Mouse (Mus musculus): ENCODE measurements around the gene Setd1b. TPM values are rescaled to one million over a fixed set of nuclear protein-coding genes. Genes with fewer than 3 reads are reported as not detected.
"Not testable (repeated sequence)": the region's sequence is repeated elsewhere in the genome, so short reads cannot be mapped to it uniquely, and the experiment has no call there.

Gene Setd1b
- total and polyA plus RNA-seq, 3 experiments = 0.50 to 9.1 (median 2.3) TPM

DNA sequence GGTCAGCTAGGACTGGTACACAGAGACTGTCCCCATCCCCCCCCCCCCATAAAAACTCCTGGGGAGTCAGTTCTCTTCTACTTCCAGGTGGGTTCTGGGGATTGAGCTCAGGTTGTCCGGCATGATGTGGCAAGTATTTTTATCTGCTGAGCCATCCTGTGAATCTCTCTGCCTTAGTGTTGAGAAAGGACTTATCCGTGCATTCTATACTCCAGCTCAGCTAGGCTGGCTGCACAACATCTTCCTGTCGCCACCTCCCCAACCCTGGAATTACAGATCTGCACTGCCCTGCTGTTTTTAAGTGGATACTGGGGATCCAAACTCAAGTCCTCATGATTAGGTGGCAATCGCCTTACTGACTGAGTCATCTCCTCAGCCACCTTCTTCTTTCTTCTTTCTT lies 56.5 kb downstream of the Setd1b start:
- in situ Hi-C loops (cut with MboI; ENCODE audit: low pct_ligation_motif_present, low pct_unique_long_range_greater_than_20kb, low sequenced_read_pairs) = no loop called here
- H3K4me2 ChIP-seq (ENCODE audit: insufficient read depth, low read depth, poor library complexity, severe bottlenecking) = no peak overlapping the region
- no peak for DNase-seq (ENCODE audit: extremely low read depth)
- no peaks in the 10 kb centered on the region for H3K9me3 ChIP-seq (replicated peaks; ENCODE audit: low read length)
- no peak overlapping the region for H3K27ac ChIP-seq (ENCODE audit: insufficient read depth, low read depth)
- no peaks in the 10 kb centered on the region for H3K36me3 ChIP-seq (replicated peaks in 1 of 2; ENCODE audit: control insufficient read depth in 1 of 2, insufficient read depth in 1 of 2, low read length in 1 of 2)
- no peak for TF ChIP-seq SMC3 (IDR thresholded peaks at IDR 0.05; ENCODE audit: low read depth, low read length)
- no peak for TF ChIP-seq NRF1 (IDR thresholded peaks at IDR 0.05; ENCODE audit: low read depth, low read length)
- no peak for TF ChIP-seq E2F4 (IDR thresholded peaks at IDR 0.05; ENCODE audit: insufficient replicate concordance, low read depth, low read length)
- TF ChIP-seq JUN (IDR thresholded peaks at IDR 0.05; ENCODE audit: insufficient read depth, low read depth, low read length) = no peak
- no peak overlapping the region for H3K4me3 ChIP-seq (replicated peaks in 1 of 3; ENCODE audit: low read depth in 2 of 3, low read length in 2 of 3, poor library complexity in 1 of 3)
- H3K4me1 ChIP-seq (ENCODE audit: control insufficient read depth in 1 of 2, insufficient read depth in 2 of 2) = peaks cover 2 to 5% of the 10 kb centered on the region in 2 experiments; a peak in 2 of 4 replicates
- H3K9ac ChIP-seq (ENCODE audit: insufficient read depth, low read depth) = no peak overlapping the region
- dilution Hi-C loops (cut with MboI; ENCODE audit: extremely low pct_ligation_motif_present, extremely low pct_unique_long_range_greater_than_20kb, low sequenced_read_pairs) = no loop called here
- peaks cover 9% of the 10 kb centered on the region for H3K27me3 ChIP-seq (replicated peaks)
- H3K79me2 ChIP-seq (replicated peaks; ENCODE audit: control insufficient read depth, extremely low read depth, insufficient read depth, poor library complexity, severe bottlenecking) = no peaks in the 10 kb centered on the region

- H3K9ac ChIP-seq (ENCODE audit: insufficient read depth, low read depth); H3K4me1 ChIP-seq (ENCODE audit: control insufficient read depth in 1 of 2, insufficient read depth in 2 of 2): not testable (repeated sequence)
Observed at GRCm38 (mm10) chr5:123200816-123201522, 59.0 kb downstream of the Setd1b start.

DNA sequence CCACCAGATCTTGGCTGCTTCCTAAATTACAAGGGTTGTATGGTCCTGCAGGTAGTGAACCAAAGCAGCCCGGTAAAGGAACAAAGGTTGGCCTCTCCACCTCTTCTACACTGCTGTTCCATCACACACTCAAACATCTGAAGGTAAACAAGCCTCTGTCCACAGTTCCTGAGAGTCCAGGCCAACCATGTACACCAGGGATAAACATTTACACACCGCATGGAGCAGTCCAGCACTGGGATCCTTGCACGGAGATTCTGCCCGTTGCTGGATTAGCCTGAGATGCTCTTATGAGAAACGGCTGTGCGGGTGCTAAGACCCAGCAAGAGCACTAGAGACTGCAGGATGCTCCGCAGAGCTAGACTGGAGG lies 59.5 kb downstream of the Setd1b start:
- Histone ChIP-seq H3K4me2 (ENCODE audit: insufficient read depth, low read depth, poor library complexity, severe bottlenecking) (no peak overlapping the region), H3K36me3 (replicated peaks in 1 of 2; ENCODE audit: control insufficient read depth in 1 of 2, insufficient read depth in 1 of 2, low read length in 1 of 2) (no peaks in the 10 kb centered on the region), H3K79me2 (replicated peaks; ENCODE audit: control insufficient read depth, extremely low read depth, insufficient read depth, poor library complexity, severe bottlenecking) (no peaks in the 10 kb centered on the region), H3K27me3 (replicated peaks) (peaks cover 5% of the 10 kb centered on the region), H3K9ac (ENCODE audit: insufficient read depth, low read depth) (no peak overlapping the region), H3K27ac (ENCODE audit: insufficient read depth, low read depth) (no peak overlapping the region), H3K4me1 (ENCODE audit: control insufficient read depth in 1 of 2, insufficient read depth in 2 of 2) (peaks cover 2 to 5% of the 10 kb centered on the region in 2 experiments; a peak in 1 of 4 replicates), H3K4me3 (replicated peaks in 1 of 3; ENCODE audit: low read depth in 2 of 3, low read length in 2 of 3, poor library complexity in 1 of 3) (no peak overlapping the region), H3K9me3 (replicated peaks; ENCODE audit: low read length) (no peaks in the 10 kb centered on the region)
- no peak for TF ChIP-seq MYC (IDR thresholded peaks at IDR 0.05; ENCODE audit: low read depth, low read length)
- no peak for TF ChIP-seq BHLHE40 (IDR thresholded peaks at IDR 0.05; ENCODE audit: low read depth, low read length)
- no peak for TF ChIP-seq USF1 (IDR thresholded peaks at IDR 0.05; ENCODE audit: low read depth, low read length)
- no peak for TF ChIP-seq ELF1 (IDR thresholded peaks at IDR 0.05; ENCODE audit: low read depth, low read length)
- TF ChIP-seq JUND (conservative IDR thresholded peaks at IDR 0.05; ENCODE audit: low read depth, low read length) = no peak
- no peak for TF ChIP-seq TCF12 (IDR thresholded peaks at IDR 0.05; ENCODE audit: low read depth, low read length)
- no peak for TF ChIP-seq POLR2A (IDR thresholded peaks at IDR 0.05; ENCODE audit: low read depth, low read length)
- TF ChIP-seq ETS1 (conservative IDR thresholded peaks at IDR 0.05; ENCODE audit: low read depth, low read length) = no peak
- no peak for TF ChIP-seq CHD1 (IDR thresholded peaks at IDR 0.05; ENCODE audit: low read depth, low read length)
- no peak for TF ChIP-seq NELFE (IDR thresholded peaks at IDR 0.05; ENCODE audit: low read depth, low read length)
- TF ChIP-seq CTCF (conservative IDR thresholded peaks at IDR 0.05 in 1 of 2, IDR thresholded peaks at IDR 0.05 in 1 of 2; ENCODE audit: low read depth in 2 of 2, low read length in 2 of 2) = no peak
- TF ChIP-seq MAFK (IDR thresholded peaks at IDR 0.05; ENCODE audit: insufficient replicate concordance, low read length) = no peak
- TF ChIP-seq GABPA (IDR thresholded peaks at IDR 0.05; ENCODE audit: insufficient replicate concordance, low read depth, low read length) = no peak
- TF ChIP-seq NRF1 (IDR thresholded peaks at IDR 0.05; ENCODE audit: low read depth, low read length) = no peak
- TF ChIP-seq USF2 (conservative IDR thresholded peaks at IDR 0.05; ENCODE audit: low read depth, low read length) = no peak
- no peak for TF ChIP-seq IRF4 (IDR thresholded peaks at IDR 0.05; ENCODE audit: low read depth, low read length)
- no peak for TF ChIP-seq SIN3A (IDR thresholded peaks at IDR 0.05; ENCODE audit: low read length)
- no peak for TF ChIP-seq UBTF (IDR thresholded peaks at IDR 0.05; ENCODE audit: low read depth, low read length)
- no peak for TF ChIP-seq MXI1 (IDR thresholded peaks at IDR 0.05; ENCODE audit: low read depth, low read length)
- DNase-seq (ENCODE audit: extremely low read depth) = no peak
- in situ Hi-C loops (cut with MboI; ENCODE audit: low pct_ligation_motif_present, low pct_unique_long_range_greater_than_20kb, low sequenced_read_pairs) (no loop called here), dilution Hi-C loops (cut with MboI; ENCODE audit: extremely low pct_ligation_motif_present, extremely low pct_unique_long_range_greater_than_20kb, low sequenced_read_pairs) (no loop called here)

More at GRCm38 (mm10) chr5:123200816-123201522, 59.0 kb downstream of the Setd1b start:
- DNase-seq (ENCODE audit: extremely low read depth); H3K9me3 ChIP-seq (replicated peaks; ENCODE audit: low read length); dilution Hi-C loops (cut with MboI; ENCODE audit: extremely low pct_ligation_motif_present, extremely low pct_unique_long_range_greater_than_20kb, low sequenced_read_pairs); H3K27me3 ChIP-seq (replicated peaks); in situ Hi-C loops (cut with MboI; ENCODE audit: low pct_ligation_motif_present, low pct_unique_long_range_greater_than_20kb, low sequenced_read_pairs); H3K27ac ChIP-seq (ENCODE audit: insufficient read depth, low read depth); H3K36me3 ChIP-seq (replicated peaks in 1 of 2; ENCODE audit: control insufficient read depth in 1 of 2, insufficient read depth in 1 of 2, low read length in 1 of 2); H3K4me2 ChIP-seq (ENCODE audit: insufficient read depth, low read depth, poor library complexity, severe bottlenecking); H3K4me3 ChIP-seq (replicated peaks in 1 of 3; ENCODE audit: low read depth in 2 of 3, low read length in 2 of 3, poor library complexity in 1 of 3); H3K79me2 ChIP-seq (replicated peaks; ENCODE audit: control insufficient read depth, extremely low read depth, insufficient read depth, poor library complexity, severe bottlenecking): not testable (repeated sequence)
